Mouse (Mus musculus) intestine, embryonic 16.5 days (tissue): ENCODE results near the gene Mast2. TPM values are rescaled to one million over a fixed set of nuclear protein-coding genes. Genes with fewer than 3 reads are reported as not detected.

Experiments
- ATAC-seq: fragments of 200-750 bp; cut with Nextera tagmentation; 2 replicates; pipeline ENCODE4 v1.8.0; 2017; ENCODE audit warnings: moderate TSS enrichment, moderate library complexity
- H3K27ac ChIP-seq: fragments of 300-500 bp; sonication (generic); 2 replicates; pipeline ENCODE4 v1.5.1; 2014; ENCODE audit warnings: mild to moderate bottlenecking, low read length
- H3K27me3 ChIP-seq: fragments of 300-500 bp; sonication (generic); replicated peaks from 2 replicates; pipeline ENCODE4 v1.6.1; 2014; ENCODE audit warnings: low read length, control low read depth, mixed read lengths; ENCODE audit not compliant: control insufficient read depth, insufficient read depth
- H3K36me3 ChIP-seq: fragments of 300-500 bp; sonication (generic); 2 replicates; pipeline ENCODE4 v1.6.1; 2014; ENCODE audit warnings: low read length, control low read depth; ENCODE audit not compliant: control insufficient read depth, insufficient read depth
- H3K4me1 ChIP-seq: fragments of 300-500 bp; sonication (generic); 2 replicates; pipeline ENCODE4 v1.6.1; 2014; ENCODE audit warnings: low read length, control low read depth, mixed read lengths; ENCODE audit not compliant: control insufficient read depth, insufficient read depth
- H3K4me2 ChIP-seq: fragments of 300-500 bp; sonication (generic); 2 replicates; pipeline ENCODE4 v1.6.1; 2014; ENCODE audit warnings: low read depth, low read length, control low read depth
- H3K4me3 ChIP-seq: fragments of 300-500 bp; sonication (generic); 2 replicates; pipeline ENCODE4 v1.5.1; 2014; ENCODE audit warnings: mild to moderate bottlenecking, low read length
- H3K9ac ChIP-seq: fragments of 300-500 bp; sonication (generic); 2 replicates; pipeline ENCODE4 v1.6.1; 2014; ENCODE audit warnings: low read depth, low read length
- H3K9me3 ChIP-seq: fragments of 300-500 bp; sonication (generic); 2 replicates; pipeline ENCODE4 v1.6.1; 2016; ENCODE audit warnings: low read length, control low read depth; ENCODE audit not compliant: control insufficient read depth
- WGBS: fragments of 180-500 bp; shearing (Covaris S2); extraction: QIAGEN DNeasy Blood & Tissue Kit; methylation state at CpG from one replicate; pipeline ENCODE4 v1.1.7; 2014; 5-methylcytosine and 5-hydroxymethylcytosine counted together
- polyA plus RNA-seq: library from polyadenylated mRNA; unstranded; fragments of >200 nt; fragmentation: Nextera tagmentation; extraction: Ambion mirVana; gene quantifications from 2 replicates; pipeline ENCODE4 v1.2.1, GENCODE M21; 2015

Gene Mast2
- polyA plus RNA-seq, 1 experiment from 2014 or later = 6.4 TPM

GRCm38 (mm10) chr4:116304551-116304950 lies 159.4 kb downstream of the Mast2 start:
- no peak for ATAC-seq
- H3K9ac ChIP-seq = no peak overlapping the region
- H3K4me3 ChIP-seq = no peak overlapping the region
- H3K27ac ChIP-seq = no peak overlapping the region
- H3K36me3 ChIP-seq = peaks cover 12% of the 10 kb centered on the region
- H3K4me2 ChIP-seq = no peak overlapping the region
- WGBS = 11% methylated on average over 1 of the region's 1 CpGs
- no peaks in the 10 kb centered on the region for H3K27me3 ChIP-seq
- H3K9me3 ChIP-seq = no peaks in the 10 kb centered on the region
- H3K4me1 ChIP-seq = no peaks in the 10 kb centered on the region

GRCm38 (mm10) chr4:116300878-116301355 lies 163.1 kb downstream of the Mast2 start:
- no peaks in the 10 kb centered on the region for H3K4me1 ChIP-seq
- no peaks in the 10 kb centered on the region for H3K9me3 ChIP-seq
- H3K9ac ChIP-seq = no peak overlapping the region
- H3K27ac ChIP-seq = no peak overlapping the region
- ATAC-seq = no peak
- 61% methylated on average over 4 of the region's 4 CpGs for WGBS
- H3K36me3 ChIP-seq = no peaks in the 10 kb centered on the region
- no peaks in the 10 kb centered on the region for H3K27me3 ChIP-seq
- no peak overlapping the region for H3K4me3 ChIP-seq
- H3K4me2 ChIP-seq = no peak overlapping the region

DNA sequence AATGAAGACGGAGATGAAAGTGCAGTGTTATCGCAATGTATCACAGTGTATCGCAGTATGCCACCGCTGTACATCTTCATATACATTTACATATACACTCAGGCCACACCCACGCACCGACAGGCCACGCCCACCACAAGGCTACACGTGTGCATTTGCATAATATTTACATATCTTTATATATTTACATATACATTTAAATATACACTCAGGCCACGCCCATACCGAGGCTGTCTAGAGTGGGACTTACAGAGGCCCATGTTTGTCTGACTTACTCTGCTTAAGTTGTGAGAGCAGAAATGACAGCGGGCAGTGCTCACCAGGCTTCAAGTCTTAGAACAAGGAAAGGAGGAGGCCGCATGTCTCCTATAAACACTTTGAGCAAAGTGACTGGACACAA lies 170.7 kb downstream of the Mast2 start:
- Histone ChIP-seq H3K27ac (no peak overlapping the region), H3K27me3 (no peaks in the 10 kb centered on the region), H3K9ac (no peak overlapping the region), H3K9me3 (no peaks in the 10 kb centered on the region), H3K36me3 (no peaks in the 10 kb centered on the region; the same call in 1 of the 2 replicates), H3K4me3 (no peak overlapping the region), H3K4me2 (no peak overlapping the region), H3K4me1 (no peaks in the 10 kb centered on the region)
- WGBS = 86% methylated on average over 12 of the region's 12 CpGs
- no peak for ATAC-seq

GRCm38 (mm10) chr4:116291561-116291960 lies 172.4 kb downstream of the Mast2 start:
- no peak for ATAC-seq
- no peaks in the 10 kb centered on the region; the same call in 1 of the 2 replicates for H3K36me3 ChIP-seq
- WGBS = 90% methylated on average over 6 of the region's 6 CpGs
- H3K9me3 ChIP-seq = no peaks in the 10 kb centered on the region
- H3K27ac ChIP-seq = no peak overlapping the region
- no peaks in the 10 kb centered on the region for H3K4me1 ChIP-seq
- H3K27me3 ChIP-seq = no peaks in the 10 kb centered on the region
- no peak overlapping the region for H3K9ac ChIP-seq
- H3K4me2 ChIP-seq = no peak overlapping the region
- no peak overlapping the region for H3K4me3 ChIP-seq

GRCm38 (mm10) chr4:116282211-116282610 lies 181.8 kb downstream of the Mast2 start:
- no peak for ATAC-seq
- Histone ChIP-seq H3K4me2 (no peak overlapping the region), H3K9me3 (no peaks in the 10 kb centered on the region), H3K27ac (no peak overlapping the region), H3K36me3 (no peaks in the 10 kb centered on the region), H3K9ac (no peak overlapping the region), H3K4me1 (no peaks in the 10 kb centered on the region), H3K27me3 (no peaks in the 10 kb centered on the region), H3K4me3 (no peak overlapping the region)
- WGBS = 74% methylated on average over 2 of the region's 2 CpGs

DNA sequence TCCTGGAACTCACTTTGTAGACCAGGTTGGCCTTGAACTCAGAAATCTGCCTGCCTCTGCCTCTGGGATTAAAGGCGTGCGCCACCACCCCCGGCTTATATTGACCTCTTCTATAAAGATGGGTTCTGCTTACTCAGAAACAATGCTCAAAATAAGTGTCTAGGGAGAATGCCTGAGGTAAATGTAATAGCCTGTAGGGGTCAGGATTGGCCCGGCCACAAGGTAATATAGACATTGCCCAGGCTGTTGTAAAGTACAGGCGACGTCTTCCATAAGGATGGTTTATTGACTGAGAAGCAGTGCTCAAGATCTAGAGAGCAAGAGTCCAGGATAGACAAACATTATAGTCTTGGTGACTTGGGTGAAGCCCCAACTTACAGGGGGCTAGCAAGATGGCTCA lies 195.8 kb downstream of the Mast2 start:
- no peak overlapping the region for H3K4me2 ChIP-seq
- no peaks in the 10 kb centered on the region for H3K4me1 ChIP-seq
- H3K27me3 ChIP-seq = no peaks in the 10 kb centered on the region
- H3K4me3 ChIP-seq = no peak overlapping the region
- H3K9ac ChIP-seq = no peak overlapping the region
- H3K36me3 ChIP-seq = no peaks in the 10 kb centered on the region
- WGBS = 91% methylated on average over 6 of the region's 6 CpGs
- H3K9me3 ChIP-seq = no peaks in the 10 kb centered on the region
- no peak overlapping the region for H3K27ac ChIP-seq
- no peak for ATAC-seq

Other genes starting within 250 kb of the Mast2 start
- 4.4 and 4.8 TPM in 2 replicates for gene Pik3r3, start 242.6 kb downstream of the Mast2 start, polyA plus RNA-seq
- 15.6 and 16.5 TPM in 2 replicates for gene Ipp, start 43.4 kb upstream of the Mast2 start, polyA plus RNA-seq
- 27.4 and 27.5 TPM in 2 replicates for gene Tmem69, start 91.8 kb upstream of the Mast2 start, polyA plus RNA-seq
- 29.7 and 31.3 TPM in 2 replicates for gene Gpbp1l1, start 93.5 kb upstream of the Mast2 start, polyA plus RNA-seq
- 6.1 and 6.4 TPM in 2 replicates for gene Ccdc17, start 132.5 kb upstream of the Mast2 start, polyA plus RNA-seq
- 74.0 and 89.8 TPM in 2 replicates for gene Nasp, start 163.8 kb upstream of the Mast2 start, polyA plus RNA-seq
- 928 and 934 TPM in 2 replicates for gene Akr1a1, start 187.5 kb upstream of the Mast2 start, polyA plus RNA-seq
- 1,384 and 1,485 TPM in 2 replicates for gene Prdx1, start 221.4 kb upstream of the Mast2 start, polyA plus RNA-seq
- 20.7 and 22.7 TPM in 2 replicates for gene Mmachc, start 244.2 kb upstream of the Mast2 start, polyA plus RNA-seq
- 21.3 and 22.6 TPM in 2 replicates for gene Ccdc163, start 244.3 kb upstream of the Mast2 start, polyA plus RNA-seq